Mouse (Mus musculus): ENCODE measurements around the gene Ndufa13.

DNA sequence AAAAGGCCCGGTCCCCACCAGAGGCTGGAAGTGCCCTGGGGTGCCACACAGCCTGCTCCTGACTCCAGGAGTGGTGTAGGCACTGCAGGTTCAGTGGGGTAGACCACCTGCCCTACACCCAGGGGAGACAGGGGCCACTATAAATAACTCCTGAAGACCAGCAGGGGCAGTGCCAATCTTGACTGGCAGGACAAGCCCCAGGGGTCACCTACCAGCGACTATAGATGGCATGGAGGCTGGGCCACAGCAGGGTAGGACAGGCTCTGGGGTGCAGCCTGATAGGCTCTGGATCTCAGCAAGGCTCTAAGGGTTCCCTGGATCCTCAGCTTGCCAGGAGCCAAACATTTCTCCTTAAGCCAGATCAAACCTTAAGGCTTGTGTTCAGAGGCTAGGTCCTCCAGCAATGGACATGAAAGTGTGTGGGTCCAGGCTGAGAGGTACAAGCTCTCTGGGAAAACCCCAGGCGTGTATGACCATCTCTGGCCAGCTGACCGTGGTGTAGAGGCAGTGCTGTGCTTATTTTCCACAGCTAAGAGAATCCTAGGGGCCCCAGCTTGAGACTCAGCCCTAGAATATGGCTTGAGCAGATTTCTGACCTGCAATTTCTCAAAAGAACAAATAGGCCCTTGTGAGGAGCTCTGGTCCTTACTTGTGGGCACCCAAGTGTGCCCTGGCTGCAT, 6.4 kb downstream of the Ndufa13 start:
- no peak for TF ChIP-seq POLR2A (IDR thresholded peaks at IDR 0.05; ENCODE audit: borderline replicate concordance, low read depth, low read length)
- no peak for TF ChIP-seq CTCF (IDR thresholded peaks at IDR 0.05; ENCODE audit: low read depth, low read length)
